Mouse (Mus musculus) stomach, postnatal 0 days (tissue): Measurements from ENCODE around the gene Fcf1.

Experiments
- CTCF ChIP-seq: IDR thresholded peaks from 2 replicates; pipeline ENCODE4 v1.5.1; 2016; ENCODE audit warnings: antibody characterized with exemption, low read depth, mild to moderate bottlenecking, moderate library complexity
- EP300 ChIP-seq: optimal IDR thresholded peaks from 2 replicates; pipeline ENCODE3; 2016; ENCODE audit warnings: antibody characterized with exemption

- no peak for TF ChIP-seq CTCF
- no peak for TF ChIP-seq EP300
These were observed 19.9 kb upstream of the Fcf1 start for GRCm38 (mm10) chr12:84950763-84951162.
